ENCODE assay signal across 8 mouse cellular contexts in the genomic region with DNA sequence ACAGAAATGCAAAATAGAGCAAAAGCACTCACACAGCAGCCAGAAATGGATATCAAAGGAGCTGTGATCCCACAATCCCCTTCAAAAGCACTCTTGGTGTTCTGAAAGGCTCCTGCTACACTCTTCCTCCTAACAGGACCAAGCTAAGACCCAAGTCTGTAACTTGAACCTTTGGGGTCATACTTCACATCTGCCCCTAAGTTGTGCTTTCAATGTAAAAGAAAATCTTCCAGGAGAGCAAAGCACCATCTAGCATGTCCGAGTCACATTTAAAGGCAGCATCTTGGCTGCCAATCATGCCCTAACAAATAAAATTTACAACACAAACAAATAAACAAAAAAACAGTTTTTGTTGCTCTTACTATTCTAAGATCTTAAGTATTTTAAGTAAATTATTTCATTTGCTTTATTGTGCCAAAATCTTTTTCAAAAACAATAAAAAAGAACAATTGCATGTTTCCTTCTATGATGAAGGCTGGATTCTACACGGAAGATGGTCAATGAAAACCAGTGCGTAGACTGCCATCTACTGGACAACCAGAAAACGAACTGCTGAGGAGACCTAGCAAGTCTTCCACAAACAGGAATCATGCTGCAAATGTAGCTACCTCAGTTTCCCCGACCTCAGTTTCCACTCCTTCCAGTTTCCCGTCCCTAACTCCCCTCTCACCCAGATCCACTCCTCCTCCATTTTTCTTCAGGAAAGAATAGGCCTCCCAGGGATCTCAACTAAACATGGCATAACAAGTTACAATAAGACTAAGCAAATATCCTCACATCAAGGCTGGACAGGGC. TPM values are rescaled to one million over a fixed set of nuclear protein-coding genes. Genes with fewer than 3 reads are reported as not detected.
DNase-seq lines count a peak whose midpoint lies in the region; ATAC-seq lines count a peak whose summit lies in the region.

No protein-coding gene starts in this region.

- peak; percentile 56 to 82 for DNase-seq in heart, adult 18-20 months
- DNase-seq in heart, adult 9 months (ENCODE audit: low spot score in 2 of 2) = no peak
- DNase-seq in B cell, adult 2 months = peak; percentile 41 to 44
- peak; percentile 31 to 39 for DNase-seq in adrenal gland, postnatal 36 days
- DNase-seq in fibroblast of lung, adult 2 months (ENCODE audit: low read depth) = peak; percentile 31
- DNase-seq in lung, postnatal 10 days = peak; percentile 58
- peak; percentile 5 for DNase-seq in right cerebral cortex, postnatal 4 days

- ATAC-seq in inflammation-experienced regulatory T-cells, adult 6 months = peak; percentile 67

RNA-seq across cellular contexts. Expression of gene Cav1, which starts 53.0 kb away (rescaled TPM):
- 100 to 1,000 TPM; 200 to 201 TPM for total RNA-seq in heart, adult 18-20 months (2021)
- 100 to 1,000 TPM; 109 to 190 TPM for total RNA-seq in adrenal gland, postnatal 36 days (2021)
- not detected for polyA plus RNA-seq in inflammation-experienced regulatory T-cells, adult 6 months (2017; shearing (Covaris generic))

Comparison
In these comparisons a context has a peak if more than half of its experiments do, and no peak if none do; other contexts are left out.
1. DNase-seq: peak in heart, adult 18-20 months (2 of 2), B cell, adult 2 months (2 of 2), adrenal gland, postnatal 36 days (2 of 2), fibroblast of lung, adult 2 months (single experiment), lung, postnatal 10 days (single experiment) and right cerebral cortex, postnatal 4 days (single experiment); none in heart, adult 9 months (0 of 2).